Mouse (Mus musculus) mesoderm, embryonic 11.5 days (tissue): ENCODE results near the gene Asz1.

ENCODE experiments used
- DNase-seq: peaks from one replicate; pipeline ENCODE4 v3.0.0-alpha.2; 2012; ENCODE audit warnings: low read depth, low spot score

Asz1 gene

DNA sequence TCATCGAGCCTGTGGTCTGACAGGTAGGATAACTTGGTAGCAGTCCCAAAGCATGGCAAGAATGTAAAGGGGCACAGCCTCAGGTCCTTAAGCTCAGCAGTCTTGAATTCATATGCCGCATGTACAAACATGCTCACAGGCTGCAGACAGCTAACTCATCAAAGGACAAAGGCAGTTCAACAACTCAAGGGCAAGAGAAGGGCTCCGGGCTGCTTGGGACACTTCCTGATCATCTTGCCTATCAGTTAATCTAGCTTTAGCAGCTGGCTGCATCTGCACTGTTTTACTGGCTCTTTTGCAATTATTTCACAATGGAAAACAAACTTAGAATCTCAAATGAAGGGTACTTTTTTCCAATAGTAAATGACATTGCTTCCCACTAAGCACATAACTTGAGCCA is 101.5 kb downstream of the Asz1 start:
- no peak for DNase-seq

DNA sequence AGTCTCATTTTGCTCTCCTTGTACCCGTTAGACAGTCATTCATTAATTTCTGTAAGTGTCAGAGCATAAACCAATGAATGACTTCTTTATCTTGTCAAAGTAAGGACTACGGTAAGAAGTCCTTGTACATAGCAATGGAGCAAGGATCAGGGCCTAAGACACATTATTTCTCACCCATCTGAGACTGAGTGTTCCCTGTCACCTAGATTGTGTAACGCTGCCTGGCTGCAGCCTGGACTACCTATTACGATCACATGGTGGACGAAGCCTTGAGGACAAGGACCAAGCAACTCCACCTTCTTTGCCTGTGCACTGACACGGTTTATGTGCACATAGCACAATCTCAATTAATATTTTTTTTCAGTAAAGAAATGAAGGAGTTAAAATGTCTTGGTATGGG is 106.8 kb downstream of the Asz1 start:
- DNase-seq: no peak
